Mouse (Mus musculus): ENCODE data around the gene Pam16. TPM values are rescaled to one million over a fixed set of nuclear protein-coding genes. Genes with fewer than 3 reads are reported as not detected.

The Pam16 gene
- polyA plus RNA-seq, 1 experiment = 41.8 TPM

- no peak for TF ChIP-seq POLR2A (IDR thresholded peaks at IDR 0.05; ENCODE audit: low read depth, low read length)
- no peak for TF ChIP-seq CTCF (conservative IDR thresholded peaks at IDR 0.05; ENCODE audit: insufficient read depth, insufficient read length, low read depth, low read length)
- Histone ChIP-seq H3K27ac (ENCODE audit: insufficient read depth, low read depth, low read length) (peak overlapping the region; percentile 94), H3K4me3 (ENCODE audit: insufficient read depth, low read depth, low read length) (no peak overlapping the region), H3K27me3 (replicated peaks; ENCODE audit: control insufficient read depth, insufficient read depth, low read length) (no peaks in the 10 kb centered on the region), H3K4me1 (ENCODE audit: control insufficient read depth, insufficient read depth, low read length) (peaks cover 60% of the 10 kb centered on the region), H3K36me3 (ENCODE audit: control insufficient read depth, insufficient read depth, low read length) (no peaks in the 10 kb centered on the region)
- no peak for DNase-seq
- whole genome bisulfite sequencing = 42% methylated on average over 3 of the region's 3 CpGs
Observed at GRCm38 (mm10) chr16:4599616-4600015, 25.2 kb downstream of the Pam16 start.

DNA sequence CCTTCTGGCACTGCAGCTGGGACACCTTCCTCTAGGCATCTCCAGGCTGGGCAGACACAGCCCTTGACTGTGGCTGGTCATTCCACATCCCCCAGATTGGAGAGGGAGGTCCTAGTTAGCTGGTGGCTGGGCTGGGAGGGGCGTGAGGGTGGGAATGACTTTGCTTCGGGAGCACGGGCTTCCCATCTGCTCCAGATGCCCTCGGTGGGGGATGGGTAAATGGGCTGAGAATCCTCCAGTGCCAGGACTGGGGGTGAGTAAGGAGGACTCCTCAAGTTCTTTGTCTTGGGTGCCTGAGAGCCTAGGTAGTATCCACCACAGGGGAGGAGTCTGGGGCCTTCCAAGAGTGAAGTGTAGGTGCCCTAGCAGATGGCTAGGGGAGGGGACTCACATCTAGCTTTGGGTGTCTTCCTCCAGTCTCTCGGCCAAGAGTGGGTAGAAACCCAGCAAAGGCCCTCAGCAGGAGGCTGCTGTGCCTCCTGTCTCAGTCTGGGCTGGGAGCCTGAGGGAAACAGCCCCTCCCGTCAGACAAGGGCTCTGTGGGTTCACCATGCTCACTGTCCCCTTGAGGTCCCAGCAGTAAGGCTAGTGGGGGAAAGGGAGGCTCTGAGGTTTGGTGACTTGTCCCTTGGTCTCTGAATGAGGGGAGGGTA is 25.8 kb downstream of the Pam16 start:
- Histone ChIP-seq H3K4me3 (ENCODE audit: insufficient read depth, low read depth, low read length) (peak overlapping the region; percentile 2; the same call in 1 of the 2 replicates), H3K27me3 (replicated peaks; ENCODE audit: control insufficient read depth, insufficient read depth, low read length) (no peaks in the 10 kb centered on the region), H3K4me1 (ENCODE audit: control insufficient read depth, insufficient read depth, low read length) (peaks cover 56% of the 10 kb centered on the region), H3K36me3 (ENCODE audit: control insufficient read depth, insufficient read depth, low read length) (no peaks in the 10 kb centered on the region), H3K27ac (ENCODE audit: insufficient read depth, low read depth, low read length) (peak overlapping the region; percentile 94)
- no peak for TF ChIP-seq POLR2A (IDR thresholded peaks at IDR 0.05; ENCODE audit: low read depth, low read length)
- no peak for TF ChIP-seq CTCF (conservative IDR thresholded peaks at IDR 0.05; ENCODE audit: insufficient read depth, insufficient read length, low read depth, low read length)
- whole genome bisulfite sequencing = 17% methylated on average over 6 of the region's 6 CpGs
- DNase-seq = no peak

DNA sequence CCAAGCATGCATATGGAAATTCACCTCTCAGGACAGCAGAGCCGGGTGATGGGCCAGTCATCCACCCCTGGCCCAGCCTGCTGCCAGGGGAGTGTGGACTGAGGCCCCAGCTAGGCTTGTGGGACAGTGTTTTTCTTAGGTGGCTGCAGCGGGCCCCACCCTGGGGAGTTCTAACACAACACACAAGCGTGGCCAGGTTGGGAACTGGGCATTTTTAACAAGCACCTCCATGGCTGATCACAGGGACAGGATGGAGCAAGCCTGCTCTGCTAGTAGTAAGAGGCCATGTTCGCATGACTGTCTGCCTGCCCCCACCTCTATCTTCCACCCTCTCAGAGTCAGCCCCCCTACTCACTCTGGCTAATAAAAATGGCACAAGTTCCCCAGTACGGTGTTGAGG is 26.7 kb downstream of the Pam16 start:
- Histone ChIP-seq H3K27me3 (replicated peaks; ENCODE audit: control insufficient read depth, insufficient read depth, low read length) (no peaks in the 10 kb centered on the region), H3K27ac (ENCODE audit: insufficient read depth, low read depth, low read length) (peak overlapping the region; percentile 94), H3K4me1 (ENCODE audit: control insufficient read depth, insufficient read depth, low read length) (peaks cover 53% of the 10 kb centered on the region), H3K36me3 (ENCODE audit: control insufficient read depth, insufficient read depth, low read length) (no peaks in the 10 kb centered on the region), H3K4me3 (ENCODE audit: insufficient read depth, low read depth, low read length) (no peak overlapping the region)
- 44% methylated on average over 5 of the region's 5 CpGs for WGBS
- TF ChIP-seq CTCF (conservative IDR thresholded peaks at IDR 0.05; ENCODE audit: insufficient read depth, insufficient read length, low read depth, low read length) = no peak
- TF ChIP-seq POLR2A (IDR thresholded peaks at IDR 0.05; ENCODE audit: low read depth, low read length) = no peak
- no peak for DNase-seq

GRCm38 (mm10) chr16:4597296-4597695 is 27.5 kb downstream of the Pam16 start:
- H3K27me3 ChIP-seq (replicated peaks; ENCODE audit: control insufficient read depth, insufficient read depth, low read length) = no peaks in the 10 kb centered on the region
- peak overlapping the region; percentile 94 for H3K27ac ChIP-seq (ENCODE audit: insufficient read depth, low read depth, low read length)
- peaks cover 50% of the 10 kb centered on the region for H3K4me1 ChIP-seq (ENCODE audit: control insufficient read depth, insufficient read depth, low read length)
- WGBS = 47% methylated on average over 7 of the region's 7 CpGs
- H3K36me3 ChIP-seq (ENCODE audit: control insufficient read depth, insufficient read depth, low read length) = no peaks in the 10 kb centered on the region
- peak overlapping the region; percentile 27 for H3K4me3 ChIP-seq (ENCODE audit: insufficient read depth, low read depth, low read length)
- DNase-seq = no peak
- TF ChIP-seq POLR2A (IDR thresholded peaks at IDR 0.05; ENCODE audit: low read depth, low read length) (no peak), CTCF (conservative IDR thresholded peaks at IDR 0.05; ENCODE audit: insufficient read depth, insufficient read length, low read depth, low read length) (no peak)

DNA sequence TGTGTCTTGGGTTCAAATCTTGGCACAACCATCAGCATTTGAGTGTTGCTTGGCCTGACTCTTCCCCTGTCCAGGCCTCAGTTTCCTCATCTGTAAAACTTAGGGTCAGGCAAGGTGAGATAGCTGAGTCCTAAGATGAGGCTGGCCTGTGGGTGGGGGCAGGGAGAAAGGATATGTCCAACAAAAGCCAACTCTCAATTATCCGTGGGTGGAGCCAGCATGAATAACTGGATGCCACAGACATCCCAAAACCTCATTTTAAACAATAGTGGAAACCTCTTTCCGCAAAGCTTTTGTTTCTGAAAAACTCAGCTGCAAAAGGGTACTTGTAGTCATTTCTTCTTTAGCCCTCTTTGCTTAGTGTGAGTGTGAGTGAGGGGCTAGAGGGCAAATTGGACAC is 28.0 kb downstream of the Pam16 start:
- no peak for TF ChIP-seq CTCF (conservative IDR thresholded peaks at IDR 0.05; ENCODE audit: insufficient read depth, insufficient read length, low read depth, low read length)
- TF ChIP-seq POLR2A (IDR thresholded peaks at IDR 0.05; ENCODE audit: low read depth, low read length) = no peak
- no peak for DNase-seq
- H3K27me3 ChIP-seq (replicated peaks; ENCODE audit: control insufficient read depth, insufficient read depth, low read length) = no peaks in the 10 kb centered on the region
- H3K36me3 ChIP-seq (ENCODE audit: control insufficient read depth, insufficient read depth, low read length) = no peaks in the 10 kb centered on the region
- H3K4me1 ChIP-seq (ENCODE audit: control insufficient read depth, insufficient read depth, low read length) = peaks cover 50% of the 10 kb centered on the region
- peak overlapping the region; percentile 81 for H3K4me3 ChIP-seq (ENCODE audit: insufficient read depth, low read depth, low read length)
- peak overlapping the region; percentile 95 for H3K27ac ChIP-seq (ENCODE audit: insufficient read depth, low read depth, low read length)
- 42% methylated on average over 2 of the region's 2 CpGs for WGBS

DNA sequence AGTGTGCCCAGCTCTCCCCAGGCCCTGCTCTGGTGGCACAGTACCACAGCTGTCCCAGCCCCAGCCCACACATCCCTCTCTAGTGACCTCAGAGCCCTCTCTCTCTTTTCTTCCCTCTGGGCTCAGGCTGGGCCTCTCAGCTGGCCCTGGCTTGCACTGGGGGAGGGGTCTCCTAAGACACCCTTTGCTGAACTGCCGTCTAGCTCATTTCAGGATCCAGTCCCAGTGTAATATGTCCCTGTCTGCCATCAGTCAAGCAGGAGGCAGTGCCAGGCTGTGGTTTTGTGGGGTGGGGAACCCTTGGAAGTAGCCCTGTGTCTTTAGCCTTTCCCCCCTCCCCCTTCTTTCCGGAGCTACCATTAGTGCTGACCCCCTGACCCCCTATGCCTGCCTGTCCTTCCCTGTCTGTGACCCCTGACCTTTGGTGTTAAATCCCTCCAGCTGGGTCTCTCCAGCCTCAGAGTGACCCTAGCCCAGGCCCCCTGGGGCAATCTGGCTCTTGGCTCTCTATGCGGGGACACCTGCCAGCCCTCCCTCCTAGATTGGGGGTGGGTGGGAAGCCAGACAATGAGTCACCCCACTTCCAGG is 28.6 kb downstream of the Pam16 start:
- H3K4me3 ChIP-seq (ENCODE audit: insufficient read depth, low read depth, low read length) = peak overlapping the region; percentile 81
- no peaks in the 10 kb centered on the region for H3K27me3 ChIP-seq (replicated peaks; ENCODE audit: control insufficient read depth, insufficient read depth, low read length)
- DNase-seq = no peak
- no peaks in the 10 kb centered on the region for H3K36me3 ChIP-seq (ENCODE audit: control insufficient read depth, insufficient read depth, low read length)
- TF ChIP-seq POLR2A (IDR thresholded peaks at IDR 0.05; ENCODE audit: low read depth, low read length) = no peak
- H3K27ac ChIP-seq (ENCODE audit: insufficient read depth, low read depth, low read length) = peak overlapping the region; percentile 95
- peaks cover 50% of the 10 kb centered on the region for H3K4me1 ChIP-seq (ENCODE audit: control insufficient read depth, insufficient read depth, low read length)
- WGBS = 19% methylated on average over 3 of the region's 3 CpGs

DNA sequence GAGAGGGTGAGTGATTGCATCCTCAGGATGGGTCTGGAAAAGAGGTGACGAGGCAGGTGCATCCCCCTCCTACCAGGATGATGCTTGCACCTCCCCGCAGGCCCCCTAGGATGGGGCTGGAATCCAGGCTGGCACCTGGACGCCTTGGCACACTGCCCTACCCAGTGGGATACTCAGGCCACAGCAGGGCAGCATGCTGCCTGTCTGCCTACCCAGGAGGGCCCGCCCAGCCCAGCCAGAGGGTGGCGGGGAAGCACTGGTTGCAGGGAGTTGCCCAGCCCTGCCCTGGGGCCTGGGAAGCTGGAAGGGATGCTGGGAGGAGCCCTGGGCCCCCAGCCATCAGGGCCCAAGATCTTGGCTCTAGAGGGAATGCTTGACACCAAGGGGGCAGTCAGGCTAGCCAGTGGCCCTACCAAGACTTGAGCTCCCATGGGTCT is 29.2 kb downstream of the Pam16 start:
- WGBS = 6% methylated on average over 5 of the region's 5 CpGs
- peak overlapping the region; percentile 81 for H3K4me3 ChIP-seq (ENCODE audit: insufficient read depth, low read depth, low read length)
- H3K4me1 ChIP-seq (ENCODE audit: control insufficient read depth, insufficient read depth, low read length) = peaks cover 47% of the 10 kb centered on the region
- no peaks in the 10 kb centered on the region for H3K36me3 ChIP-seq (ENCODE audit: control insufficient read depth, insufficient read depth, low read length)
- TF ChIP-seq POLR2A (IDR thresholded peaks at IDR 0.05; ENCODE audit: low read depth, low read length) = no peak
- no peak for TF ChIP-seq CTCF (conservative IDR thresholded peaks at IDR 0.05; ENCODE audit: insufficient read depth, insufficient read length, low read depth, low read length)
- peak; percentile 91 for DNase-seq
- peak overlapping the region; percentile 95 for H3K27ac ChIP-seq (ENCODE audit: insufficient read depth, low read depth, low read length)
- H3K27me3 ChIP-seq (replicated peaks; ENCODE audit: control insufficient read depth, insufficient read depth, low read length) = no peaks in the 10 kb centered on the region

All from kidney, adult 2 months (tissue).